Mouse (Mus musculus) CH12.LX (cell line): ENCODE results near the gene Gm37240.

Source experiments
- CTCF ChIP-seq, 2 experiments: IDR thresholded peaks in 1 of 2; conservative IDR thresholded peaks in 1 of 2; 2 replicates each; pipeline ENCODE4 v1.5.1; 2011 to 2012; ENCODE audit warnings: low read depth in 2 of 2, low read length in 2 of 2, improper control_type of control experiment in 1 of 2, inconsistent platforms in 1 of 2, mild to moderate bottlenecking in 1 of 2, moderate library complexity in 1 of 2
- E2F4 ChIP-seq: IDR thresholded peaks from 2 replicates; pipeline ENCODE4 v1.6.1; 2011; ENCODE audit warnings: low read depth, low read length, improper control_type of control experiment; ENCODE audit not compliant: insufficient replicate concordance
- GABPA ChIP-seq: IDR thresholded peaks from 2 replicates; pipeline ENCODE4 v1.6.1; 2012; ENCODE audit warnings: low read depth, low read length, improper control_type of control experiment, inconsistent platforms; ENCODE audit not compliant: insufficient replicate concordance
- HCFC1 ChIP-seq: IDR thresholded peaks from 2 replicates; pipeline ENCODE4 v1.6.1; 2012; ENCODE audit warnings: low read depth, mild to moderate bottlenecking, inconsistent platforms, low read length, improper control_type of control experiment
- MAFK ChIP-seq: IDR thresholded peaks from 2 replicates; pipeline ENCODE4 v1.6.1; 2011; ENCODE audit warnings: low read length, improper control_type of control experiment; ENCODE audit not compliant: insufficient replicate concordance
- MAX ChIP-seq: IDR thresholded peaks from 2 replicates; pipeline ENCODE4 v1.6.1; 2011; ENCODE audit warnings: low read length, improper control_type of control experiment
- MAZ ChIP-seq: IDR thresholded peaks from 2 replicates; pipeline ENCODE4 v1.6.1; 2012; ENCODE audit warnings: low read depth, mild to moderate bottlenecking, inconsistent platforms, low read length, improper control_type of control experiment, moderate library complexity
- POLR2A ChIP-seq: IDR thresholded peaks from 2 replicates; pipeline ENCODE4 v1.6.1; 2011; ENCODE audit warnings: low read depth, mild to moderate bottlenecking, improper control_type of control experiment, low read length
- RCOR1 ChIP-seq: conservative IDR thresholded peaks from 2 replicates; pipeline ENCODE4 v1.6.1; 2012; ENCODE audit warnings: low read depth, mild to moderate bottlenecking, inconsistent platforms, low read length, improper control_type of control experiment
- SIN3A ChIP-seq: IDR thresholded peaks from 2 replicates; pipeline ENCODE4 v1.6.1; 2012; ENCODE audit warnings: low read length, improper control_type of control experiment, inconsistent platforms
- TBP ChIP-seq: conservative IDR thresholded peaks from 2 replicates; pipeline ENCODE4 v1.6.1; 2011; ENCODE audit warnings: low read depth, low read length, improper control_type of control experiment
- TCF12 ChIP-seq: IDR thresholded peaks from 2 replicates; pipeline ENCODE4 v1.6.1; 2014; ENCODE audit warnings: low read depth, mild to moderate bottlenecking, inconsistent platforms, low read length, improper control_type of control experiment
- ZC3H11A ChIP-seq: IDR thresholded peaks from 2 replicates; pipeline ENCODE4 v1.6.1; 2012; ENCODE audit warnings: low read depth, mild to moderate bottlenecking, inconsistent platforms, low read length, improper control_type of control experiment
- ZNF384 ChIP-seq: IDR thresholded peaks from 2 replicates; pipeline ENCODE4 v1.6.1; 2012; ENCODE audit warnings: low read depth, low read length, improper control_type of control experiment, inconsistent platforms

- no peak for TF ChIP-seq CTCF (conservative IDR thresholded peaks at IDR 0.05 in 1 of 2, IDR thresholded peaks at IDR 0.05 in 1 of 2; ENCODE audit: low read depth in 2 of 2, low read length in 2 of 2)
- TF ChIP-seq HCFC1, result no peak
- TF ChIP-seq RCOR1, result no peak
- TF ChIP-seq TCF12, result no peak
- no peak for TF ChIP-seq E2F4
- TF ChIP-seq POLR2A, result no peak
- no peak for TF ChIP-seq ZC3H11A
- no peak for TF ChIP-seq TBP
- no peak for TF ChIP-seq MAZ
- TF ChIP-seq MAFK, result no peak
- TF ChIP-seq GABPA, result no peak
- no peak for TF ChIP-seq MAX
- no peak for TF ChIP-seq ZNF384
- no peak for TF ChIP-seq SIN3A
Observed at GRCm38 (mm10) chr3:84836029-84836428, 1051.3 kb downstream of the Gm37240 start.
